In genomic region chr7:67958045-67958444, GRCm38 (mm10) we compare ENCODE assay signal across 9 mouse cellular contexts. TPM values are rescaled to one million over a fixed set of nuclear protein-coding genes. Genes with fewer than 3 reads are reported as not detected.
DNase-seq lines count a peak whose midpoint lies in the region; ATAC-seq and TF ChIP-seq lines count a peak whose summit lies in the region.
"Had no signal": no experiment of that assay in that cellular context is flagged by ENCODE, and none has a peak within 500 bp of the region (broad histone marks: within the 10 kb centered on the region; RNA-seq: fewer than 3 reads in every experiment).

No protein-coding gene starts in this region.

- DNase-seq in layer of hippocampus, adult 2 months (ENCODE audit: low spot score in 2 of 2) = no peak
- no peak for DNase-seq in layer of hippocampus, adult 9-10 months (ENCODE audit: low spot score)
- DNase-seq in kidney, postnatal 25 days = peak; percentile 25 to 59
- DNase-seq in ovary, adult 18-20 months (ENCODE audit: low spot score) = no peak
- no peak for DNase-seq in left cerebral cortex, adult 8-10 months (ENCODE audit: low spot score in 2 of 2)
- no peak for DNase-seq in right cerebral cortex, postnatal 25 days

- peak overlapping the region; percentile 0; the same call in 1 of the 2 replicates for H3K4me3 ChIP-seq in layer of hippocampus, adult 2 months
- H3K4me3 ChIP-seq in bone marrow macrophage, adult 2 months (ENCODE audit: insufficient read depth, low read length) = peak overlapping the region; percentile 41
- no peak overlapping the region for H3K4me3 ChIP-seq in stomach, embryonic 16.5 days (replicated peaks; ENCODE audit: low read length)
- H3K4me3 ChIP-seq: midbrain, embryonic 13.5 days had no signal

- 45% methylated on average over 18 of the region's 18 CpGs for WGBS in stomach, embryonic 16.5 days

- H3K9ac ChIP-seq in stomach, embryonic 16.5 days (ENCODE audit: low read length) = peak overlapping the region; percentile 24; the same call in 1 of the 2 replicates
- H3K9ac ChIP-seq: midbrain, embryonic 13.5 days had no signal

- no peaks in the 10 kb centered on the region for H3K27me3 ChIP-seq in stomach, embryonic 16.5 days (ENCODE audit: control insufficient read depth, insufficient read depth, low read length)
- H3K27me3 ChIP-seq: midbrain, embryonic 13.5 days had no signal

- no peaks in the 10 kb centered on the region for H3K9me3 ChIP-seq in stomach, embryonic 16.5 days (replicated peaks; ENCODE audit: control insufficient read depth, low read length)
- H3K9me3 ChIP-seq: midbrain, embryonic 13.5 days had no signal

- no peak overlapping the region for H3K27ac ChIP-seq in layer of hippocampus, adult 2 months
- H3K27ac ChIP-seq in bone marrow macrophage, adult 2 months (ENCODE audit: insufficient read depth, low read depth, low read length) = no peak overlapping the region
- no peak overlapping the region for H3K27ac ChIP-seq in stomach, embryonic 16.5 days (ENCODE audit: low read length)
- H3K27ac ChIP-seq: midbrain, embryonic 13.5 days had no signal

- H3K4me1 ChIP-seq in bone marrow macrophage, adult 2 months (ENCODE audit: control insufficient read depth, insufficient read depth, low read length) = peaks cover 17% of the 10 kb centered on the region
- peaks cover 63% of the 10 kb centered on the region for H3K4me1 ChIP-seq in stomach, embryonic 16.5 days (ENCODE audit: control insufficient read depth, insufficient read depth, low read length)

- ATAC-seq in stomach, embryonic 16.5 days (ENCODE audit: insufficient read depth, low FRiP score) = no peak
- ATAC-seq: midbrain, embryonic 13.5 days had no signal

- no peak for TF ChIP-seq CTCF in layer of hippocampus, adult 2 months (conservative IDR thresholded peaks at IDR 0.05)
- TF ChIP-seq CTCF in bone marrow macrophage, adult 2 months (IDR thresholded peaks at IDR 0.05; ENCODE audit: low read depth, low read length) = no peak

- TF ChIP-seq POLR2A in bone marrow macrophage, adult 2 months (IDR thresholded peaks at IDR 0.05; ENCODE audit: borderline replicate concordance, low read depth, low read length) = no peak

- H3K4me2 ChIP-seq in stomach, embryonic 16.5 days (ENCODE audit: low read depth, low read length) = peak overlapping the region; percentile 38; the same call in 1 of the 2 replicates
- H3K4me2 ChIP-seq: midbrain, embryonic 13.5 days had no signal

- H3K36me3 ChIP-seq in stomach, embryonic 16.5 days (ENCODE audit: control insufficient read depth, insufficient read depth, low read length) = no peaks in the 10 kb centered on the region
- H3K36me3 ChIP-seq: midbrain, embryonic 13.5 days had no signal

RNA-seq across cellular contexts. Expression of gene Igf1r, which starts 5.4 kb away (rescaled TPM):
- 10 to 100 TPM; 47.5 to 47.8 TPM for total RNA-seq in layer of hippocampus, adult 2 months (2021)
- polyA plus RNA-seq in bone marrow macrophage, adult 2 months (2012; ENCODE audit: insufficient read depth, insufficient read length, missing spikeins) = 5.4 and 6.0 TPM in 2 replicates
- polyA plus RNA-seq in stomach, embryonic 16.5 days (2015; fragmentation: Nextera tagmentation; extraction: Ambion mirVana) = 15.0 and 15.4 TPM in 2 replicates
- 10 to 100 TPM; 43.3 to 49.3 (median 44.0) TPM for total RNA-seq in left cerebral cortex, adult 8-10 months (2022)

Comparison
In these comparisons a context has a peak if more than half of its experiments do, and no peak if none do; other contexts are left out.
1. DNase-seq: peak in kidney, postnatal 25 days (2 of 2); none in layer of hippocampus, adult 2 months (0 of 2), layer of hippocampus, adult 9-10 months (single experiment), ovary, adult 18-20 months (single experiment), left cerebral cortex, adult 8-10 months (0 of 2) and right cerebral cortex, postnatal 25 days (single experiment).